Mouse (Mus musculus): ENCODE measurements around the gene Tmem184b. TPM values are rescaled to one million over a fixed set of nuclear protein-coding genes. Genes with fewer than 3 reads are reported as not detected.
A peak's percentile ranks its signal among the peaks of the same experiment; 100 is the strongest.

Gene Tmem184b
- polyA plus RNA-seq (2014; fragmentation: Nextera tagmentation; extraction: Ambion mirVana): 32.2 and 36.6 TPM in 2 replicates

GRCm38 (mm10) chr15:79402836-79403762 lies at the start of gene Tmem184b:
TSS of gene Tmem184b (minus strand) at chr15:79403569.
- peak; percentile 87 for ATAC-seq (ENCODE audit: low FRiP score, low TSS enrichment)
- Histone ChIP-seq H3K36me3 (ENCODE audit: control insufficient read depth, insufficient read depth, low read length) (no peaks in the 10 kb centered on the region), H3K4me3 (replicated peaks; ENCODE audit: low read depth, low read length) (peak within 1 kb of the TSS; percentile 99), H3K9ac (replicated peaks; ENCODE audit: low read length) (peak within 1 kb of the TSS; percentile 92), H3K27ac (replicated peaks; ENCODE audit: low read depth, low read length) (peak within 1 kb of the TSS; percentile 79), H3K4me1 (ENCODE audit: control insufficient read depth, insufficient read depth, low read length) (peaks cover 25% of the 10 kb centered on the region), H3K4me2 (ENCODE audit: low read length) (peak within 1 kb of the TSS; percentile 60), H3K27me3 (ENCODE audit: control insufficient read depth, insufficient read depth, low read length) (0 out of 2 replicates have a peak, but pooled peaks cover 3% of the 10 kb centered on the region), H3K9me3 (ENCODE audit: control insufficient read depth, low read length) (no peaks in the 10 kb centered on the region)
- WGBS: under 1% methylated on average over 87 of the region's 90 CpGs
- peak; percentile 96 for DNase-seq

- H3K4me1 ChIP-seq (ENCODE audit: control insufficient read depth, insufficient read depth, low read length): no peaks in the 10 kb centered on the region
- no peaks in the 10 kb centered on the region for H3K27me3 ChIP-seq (ENCODE audit: control insufficient read depth, insufficient read depth, low read length)
- WGBS: 85% methylated on average over 3 of the region's 3 CpGs
- no peak overlapping the region for H3K27ac ChIP-seq (replicated peaks; ENCODE audit: low read depth, low read length)
- H3K4me2 ChIP-seq (ENCODE audit: low read length): no peak overlapping the region
- no peak overlapping the region for H3K4me3 ChIP-seq (replicated peaks; ENCODE audit: low read depth, low read length)
- H3K9ac ChIP-seq (replicated peaks; ENCODE audit: low read length): no peak overlapping the region
- no peaks in the 10 kb centered on the region for H3K36me3 ChIP-seq (ENCODE audit: control insufficient read depth, insufficient read depth, low read length)
- no peak for DNase-seq
- no peak for ATAC-seq (ENCODE audit: low FRiP score, low TSS enrichment)
- H3K9me3 ChIP-seq (ENCODE audit: control insufficient read depth, low read length): no peaks in the 10 kb centered on the region
Measured at GRCm38 (mm10) chr15:79448041-79448440, 44.7 kb upstream of the Tmem184b start.

GRCm38 (mm10) chr15:79445786-79446654 lies 42.7 kb upstream of the Tmem184b start:
- H3K9me3 ChIP-seq (ENCODE audit: control insufficient read depth, low read length): no peaks in the 10 kb centered on the region
- no peak overlapping the region for H3K27ac ChIP-seq (replicated peaks; ENCODE audit: low read depth, low read length)
- no peak overlapping the region for H3K4me2 ChIP-seq (ENCODE audit: low read length)
- WGBS: 86% methylated on average over 8 of the region's 8 CpGs
- no peaks in the 10 kb centered on the region for H3K36me3 ChIP-seq (ENCODE audit: control insufficient read depth, insufficient read depth, low read length)
- H3K4me1 ChIP-seq (ENCODE audit: control insufficient read depth, insufficient read depth, low read length): peaks cover 8% of the 10 kb centered on the region
- ATAC-seq (ENCODE audit: low FRiP score, low TSS enrichment): no peak
- no peak for DNase-seq
- no peak overlapping the region for H3K4me3 ChIP-seq (replicated peaks; ENCODE audit: low read depth, low read length)
- H3K27me3 ChIP-seq (ENCODE audit: control insufficient read depth, insufficient read depth, low read length): no peaks in the 10 kb centered on the region
- H3K9ac ChIP-seq (replicated peaks; ENCODE audit: low read length): no peak overlapping the region

- no peak overlapping the region for H3K9ac ChIP-seq (replicated peaks; ENCODE audit: low read length)
- ATAC-seq (ENCODE audit: low FRiP score, low TSS enrichment): no peak
- 44% methylated on average over 7 of the region's 7 CpGs for WGBS
Measured at GRCm38 (mm10) chr15:79443856-79444410, 40.6 kb upstream of the Tmem184b start.

GRCm38 (mm10) chr15:79442961-79443518 lies 39.7 kb upstream of the Tmem184b start:
- Histone ChIP-seq H3K4me2 (ENCODE audit: low read length) (peak overlapping the region; percentile 88; the same call in 1 of the 2 replicates), H3K4me3 (replicated peaks; ENCODE audit: low read depth, low read length) (no peak overlapping the region), H3K27me3 (ENCODE audit: control insufficient read depth, insufficient read depth, low read length) (no peaks in the 10 kb centered on the region), H3K4me1 (ENCODE audit: control insufficient read depth, insufficient read depth, low read length) (peaks cover 36% of the 10 kb centered on the region), H3K36me3 (ENCODE audit: control insufficient read depth, insufficient read depth, low read length) (peaks cover 8% of the 10 kb centered on the region), H3K27ac (replicated peaks; ENCODE audit: low read depth, low read length) (peak overlapping the region; percentile 98; the same call in 1 of the 2 replicates), H3K9ac (replicated peaks; ENCODE audit: low read length) (no peak overlapping the region), H3K9me3 (ENCODE audit: control insufficient read depth, low read length) (no peaks in the 10 kb centered on the region)
- DNase-seq (no peak), ATAC-seq (ENCODE audit: low FRiP score, low TSS enrichment) (no peak)
- 81% methylated on average over 9 of the region's 9 CpGs for whole genome bisulfite sequencing

More at GRCm38 (mm10) chr15:79443856-79444410, 40.6 kb upstream of the Tmem184b start:
- Histone ChIP-seq H3K36me3 (ENCODE audit: control insufficient read depth, insufficient read depth, low read length) (no peaks in the 10 kb centered on the region; the same call in 1 of the 2 replicates), H3K27me3 (ENCODE audit: control insufficient read depth, insufficient read depth, low read length) (no peaks in the 10 kb centered on the region), H3K4me3 (replicated peaks; ENCODE audit: low read depth, low read length) (no peak overlapping the region), H3K4me1 (ENCODE audit: control insufficient read depth, insufficient read depth, low read length) (peaks cover 27% of the 10 kb centered on the region), H3K9me3 (ENCODE audit: control insufficient read depth, low read length) (no peaks in the 10 kb centered on the region), H3K4me2 (ENCODE audit: low read length) (no peak overlapping the region), H3K27ac (replicated peaks; ENCODE audit: low read depth, low read length) (no peak overlapping the region)
- no peak for DNase-seq

- Histone ChIP-seq H3K27ac (replicated peaks; ENCODE audit: low read depth, low read length) (peak overlapping the region; percentile 98), H3K9me3 (ENCODE audit: control insufficient read depth, low read length) (no peaks in the 10 kb centered on the region), H3K4me3 (replicated peaks; ENCODE audit: low read depth, low read length) (peak overlapping the region; percentile 92), H3K4me1 (ENCODE audit: control insufficient read depth, insufficient read depth, low read length) (peaks cover 43% of the 10 kb centered on the region), H3K4me2 (ENCODE audit: low read length) (peak overlapping the region; percentile 88), H3K9ac (replicated peaks; ENCODE audit: low read length) (peak overlapping the region; percentile 100), H3K27me3 (ENCODE audit: control insufficient read depth, insufficient read depth, low read length) (no peaks in the 10 kb centered on the region), H3K36me3 (ENCODE audit: control insufficient read depth, insufficient read depth, low read length) (peaks cover 16% of the 10 kb centered on the region)
- DNase-seq (no peak), ATAC-seq (ENCODE audit: low FRiP score, low TSS enrichment) (no peak)
- under 1% methylated on average over 6 of the region's 6 CpGs for WGBS
Measured at GRCm38 (mm10) chr15:79442257-79442611, 38.9 kb upstream of the Tmem184b start.

GRCm38 (mm10) chr15:79441331-79442256 lies 38.2 kb upstream of the Tmem184b start:
- Histone ChIP-seq H3K9ac (replicated peaks; ENCODE audit: low read length) (peak overlapping the region; percentile 100), H3K4me1 (ENCODE audit: control insufficient read depth, insufficient read depth, low read length) (peaks cover 49% of the 10 kb centered on the region), H3K27ac (replicated peaks; ENCODE audit: low read depth, low read length) (peak overlapping the region; percentile 98), H3K4me3 (replicated peaks; ENCODE audit: low read depth, low read length) (peak overlapping the region; percentile 92), H3K4me2 (ENCODE audit: low read length) (peak overlapping the region; percentile 88), H3K9me3 (ENCODE audit: control insufficient read depth, low read length) (no peaks in the 10 kb centered on the region), H3K27me3 (ENCODE audit: control insufficient read depth, insufficient read depth, low read length) (no peaks in the 10 kb centered on the region), H3K36me3 (ENCODE audit: control insufficient read depth, insufficient read depth, low read length) (peaks cover 23% of the 10 kb centered on the region)
- peak; percentile 92 for DNase-seq
- under 1% methylated on average over 94 of the region's 107 CpGs for WGBS
- ATAC-seq (ENCODE audit: low FRiP score, low TSS enrichment): peak; percentile 78
